Mouse (Mus musculus): ENCODE results near the gene Efna1.

The Efna1 gene

DNA sequence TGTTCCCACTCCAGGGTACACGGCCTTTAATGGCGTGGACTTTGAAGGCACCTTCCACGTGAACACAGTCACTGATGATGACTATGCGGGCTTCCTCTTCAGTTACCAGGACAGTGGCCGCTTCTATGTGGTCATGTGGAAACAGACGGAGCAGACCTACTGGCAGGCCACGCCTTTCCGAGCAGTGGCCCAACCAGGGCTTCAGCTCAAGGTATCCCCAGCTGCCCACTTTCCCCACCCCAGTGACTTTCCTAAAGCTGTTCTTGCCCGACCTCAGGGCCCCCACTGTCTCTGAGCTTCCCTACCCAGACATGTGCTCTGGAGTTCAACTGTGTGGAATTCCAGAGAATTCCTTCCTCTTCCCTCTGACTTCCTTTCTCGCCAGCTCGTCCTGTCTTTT, 56.1 kb downstream of the Efna1 start:
- no peak for DNase-seq (ENCODE audit: extremely low spot score, low read depth, low spot score)
